Mouse (Mus musculus) stomach, embryonic 16.5 days (tissue): ENCODE results near the gene Dnah14. TPM values are rescaled to one million over a fixed set of nuclear protein-coding genes. Genes with fewer than 3 reads are reported as not detected.

ENCODE experiments used
- ATAC-seq: fragments of 200-750 bp; cut with Nextera tagmentation; 2 replicates; pipeline ENCODE4 v1.8.0; 2017; ENCODE audit warnings: moderate number of reproducible peaks, moderate TSS enrichment; ENCODE audit not compliant: insufficient read depth, low FRiP score
- H3K27ac ChIP-seq: fragments of 300-500 bp; sonication (generic); 2 replicates; pipeline ENCODE4 v1.5.1; 2014; ENCODE audit warnings: low read length
- H3K27me3 ChIP-seq: fragments of 300-500 bp; sonication (generic); 2 replicates; pipeline ENCODE4 v1.6.1; 2014; ENCODE audit warnings: low read length, control low read depth, mixed read lengths; ENCODE audit not compliant: control insufficient read depth, insufficient read depth
- H3K36me3 ChIP-seq: fragments of 300-500 bp; sonication (generic); 2 replicates; pipeline ENCODE4 v1.6.1; 2014; ENCODE audit warnings: low read length; ENCODE audit not compliant: control insufficient read depth, insufficient read depth
- H3K4me1 ChIP-seq: fragments of 300-500 bp; sonication (generic); 2 replicates; pipeline ENCODE4 v1.6.1; 2014; ENCODE audit warnings: low read length, control low read depth, mixed read lengths; ENCODE audit not compliant: control insufficient read depth, insufficient read depth
- H3K4me2 ChIP-seq: fragments of 300-500 bp; sonication (generic); 2 replicates; pipeline ENCODE4 v1.6.1; 2014; ENCODE audit warnings: low read depth, low read length, mixed read lengths
- H3K4me3 ChIP-seq: fragments of 300-500 bp; sonication (generic); replicated peaks from 2 replicates; pipeline ENCODE4 v1.5.1; 2014; ENCODE audit warnings: mild to moderate bottlenecking, low read length
- H3K9ac ChIP-seq: fragments of 300-500 bp; sonication (generic); 2 replicates; pipeline ENCODE4 v1.6.1; 2014; ENCODE audit warnings: low read length
- H3K9me3 ChIP-seq: fragments of 300-500 bp; sonication (generic); replicated peaks from 2 replicates; pipeline ENCODE4 v1.6.1; 2016; ENCODE audit warnings: low read length, control low read depth; ENCODE audit not compliant: control insufficient read depth
- WGBS: fragments of 180-500 bp; shearing (Covaris S2); extraction: QIAGEN DNeasy Blood & Tissue Kit; methylation state at CpG from one replicate; pipeline ENCODE4 v1.1.7; 2014; 5-methylcytosine and 5-hydroxymethylcytosine counted together
- polyA plus RNA-seq: library from polyadenylated mRNA; unstranded; fragments of >200 nt; fragmentation: Nextera tagmentation; extraction: Ambion mirVana; gene quantifications from 2 replicates; pipeline ENCODE4 v1.2.1, GENCODE M21; 2015

Gene Dnah14
- polyA plus RNA-seq, 1 experiment from 2014 or later, result 1.4 TPM

DNA sequence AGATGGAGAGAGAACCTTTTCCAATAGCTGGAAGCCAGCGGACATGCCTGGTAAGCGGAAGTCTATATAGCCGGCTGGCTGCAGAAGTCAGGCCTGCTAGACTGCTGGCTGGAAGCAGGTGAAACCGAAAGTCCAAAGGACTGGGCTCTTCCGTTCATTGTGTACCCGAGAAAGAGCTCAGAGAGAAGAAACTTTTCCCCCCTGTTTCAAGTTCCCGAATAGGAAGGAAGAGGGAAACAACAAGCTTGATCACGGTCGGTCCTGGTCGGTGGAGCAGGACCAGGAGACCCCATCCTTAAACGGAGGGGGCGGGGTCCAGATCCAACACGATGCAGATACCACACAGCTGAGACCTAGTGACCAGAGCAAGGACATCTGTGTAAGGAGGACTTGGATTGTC, 276.1 kb downstream of the Dnah14 start:
- H3K4me3 ChIP-seq, result peak overlapping the region; percentile 15; the same call in 1 of the 2 replicates
- ATAC-seq, result peak; percentile 9; the same call in 1 of the 2 replicates
- H3K27me3 ChIP-seq, result no peaks in the 10 kb centered on the region
- H3K27ac ChIP-seq, result peak overlapping the region; percentile 66
- peak overlapping the region; percentile 17 for H3K9ac ChIP-seq
- H3K36me3 ChIP-seq, result no peaks in the 10 kb centered on the region
- no peaks in the 10 kb centered on the region for H3K9me3 ChIP-seq
- peaks cover 7% of the 10 kb centered on the region; the same call in 1 of the 2 replicates for H3K4me1 ChIP-seq
- H3K4me2 ChIP-seq, result peak overlapping the region; percentile 53
- WGBS, result 46% methylated on average over 13 of the region's 13 CpGs

DNA sequence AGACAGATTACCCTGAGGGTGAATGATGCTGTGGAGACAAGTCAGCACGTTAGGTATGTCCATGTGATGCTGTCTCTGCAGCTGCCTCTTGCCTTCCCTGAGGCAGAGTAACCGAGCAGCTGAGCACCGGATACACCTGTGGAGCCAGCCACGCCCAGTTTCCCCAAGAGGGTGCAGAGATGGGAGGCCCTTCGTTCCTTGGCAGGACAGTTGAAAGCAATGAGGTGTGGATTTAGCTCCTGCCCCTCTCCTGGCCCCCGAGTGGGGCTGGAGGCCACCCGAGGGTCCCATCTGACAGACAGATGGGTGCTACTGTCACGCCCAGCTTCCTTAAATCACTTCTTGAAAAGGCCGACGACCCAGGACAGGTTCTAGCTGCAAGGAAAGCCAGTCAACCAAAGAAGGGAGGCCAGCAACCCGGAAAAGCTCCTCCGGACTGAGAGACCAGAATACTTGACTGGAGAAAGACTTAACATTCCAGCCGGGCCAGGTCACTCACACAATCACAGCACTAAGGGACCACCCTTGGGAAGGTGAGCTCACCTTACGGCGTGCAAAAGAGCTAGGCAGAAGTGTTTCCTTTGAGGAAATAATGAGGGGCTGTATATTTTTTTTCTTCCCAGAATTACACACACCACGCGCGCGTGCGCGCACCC, 276.9 kb downstream of the Dnah14 start:
- peak overlapping the region; percentile 53 for H3K4me2 ChIP-seq
- peaks cover 7% of the 10 kb centered on the region; the same call in 1 of the 2 replicates for H3K4me1 ChIP-seq
- peak overlapping the region; percentile 47 for H3K9ac ChIP-seq
- peak; percentile 57; the same call in 1 of the 2 replicates for ATAC-seq
- H3K36me3 ChIP-seq, result no peaks in the 10 kb centered on the region
- peak overlapping the region; percentile 28 for H3K4me3 ChIP-seq
- no peaks in the 10 kb centered on the region for H3K9me3 ChIP-seq
- no peaks in the 10 kb centered on the region for H3K27me3 ChIP-seq
- 7% methylated on average over 19 of the region's 21 CpGs for WGBS
- H3K27ac ChIP-seq, result peak overlapping the region; percentile 66; the same call in 1 of the 2 replicates

DNA sequence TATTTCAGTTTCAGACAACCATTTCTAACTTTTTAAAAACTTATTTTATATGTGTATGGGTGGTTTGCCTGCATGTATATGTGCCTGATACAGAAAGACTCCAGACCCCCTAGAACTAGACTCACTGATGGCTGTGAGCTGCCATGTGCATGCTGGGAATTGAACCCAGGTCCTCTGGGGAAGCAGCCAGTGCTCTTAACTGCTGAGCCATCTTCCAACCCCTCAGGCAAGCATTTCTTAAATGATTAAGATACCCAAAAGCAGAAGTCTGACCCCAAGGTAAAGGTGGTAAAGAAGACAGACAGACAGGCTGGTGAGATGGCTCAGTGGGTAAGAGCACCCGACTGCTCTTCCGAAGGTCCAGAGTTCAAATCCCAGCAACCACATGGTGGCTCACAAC, 278.5 kb downstream of the Dnah14 start:
- H3K4me1 ChIP-seq, result peaks cover 7% of the 10 kb centered on the region; the same call in 1 of the 2 replicates
- no peak overlapping the region for H3K4me3 ChIP-seq
- no peak for ATAC-seq
- no peaks in the 10 kb centered on the region for H3K27me3 ChIP-seq
- H3K27ac ChIP-seq, result no peak overlapping the region
- no peak overlapping the region for H3K4me2 ChIP-seq
- H3K36me3 ChIP-seq, result no peaks in the 10 kb centered on the region
- H3K9ac ChIP-seq, result no peak overlapping the region
- WGBS, result 92% methylated on average over 2 of the region's 2 CpGs
- no peaks in the 10 kb centered on the region for H3K9me3 ChIP-seq

DNA sequence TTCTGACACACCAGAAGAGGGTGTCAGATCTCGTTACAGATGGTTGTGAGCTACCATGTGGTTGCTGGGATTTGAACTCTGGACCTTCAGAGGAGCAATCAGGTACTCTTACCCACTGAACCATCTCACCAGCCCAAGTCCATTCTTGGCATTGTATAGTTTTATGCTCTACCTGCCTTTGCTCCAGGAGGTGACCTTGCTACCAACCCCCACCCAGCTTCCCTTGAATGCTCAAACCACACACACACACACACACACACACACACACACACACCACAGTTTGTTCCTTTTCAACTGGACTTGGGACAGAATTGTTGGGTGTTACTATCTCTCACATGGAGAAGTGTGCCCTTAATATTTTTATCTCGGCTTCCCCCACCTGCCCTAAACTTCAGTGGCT, 280.0 kb downstream of the Dnah14 start:
- no peak for ATAC-seq
- no peak overlapping the region for H3K27ac ChIP-seq
- H3K4me3 ChIP-seq, result no peak overlapping the region
- WGBS, result 86% methylated on average over 2 of the region's 2 CpGs
- H3K9me3 ChIP-seq, result no peaks in the 10 kb centered on the region
- H3K4me1 ChIP-seq, result peaks cover 7% of the 10 kb centered on the region; the same call in 1 of the 2 replicates
- H3K9ac ChIP-seq, result no peak overlapping the region
- no peaks in the 10 kb centered on the region for H3K36me3 ChIP-seq
- H3K4me2 ChIP-seq, result no peak overlapping the region
- no peaks in the 10 kb centered on the region for H3K27me3 ChIP-seq

DNA sequence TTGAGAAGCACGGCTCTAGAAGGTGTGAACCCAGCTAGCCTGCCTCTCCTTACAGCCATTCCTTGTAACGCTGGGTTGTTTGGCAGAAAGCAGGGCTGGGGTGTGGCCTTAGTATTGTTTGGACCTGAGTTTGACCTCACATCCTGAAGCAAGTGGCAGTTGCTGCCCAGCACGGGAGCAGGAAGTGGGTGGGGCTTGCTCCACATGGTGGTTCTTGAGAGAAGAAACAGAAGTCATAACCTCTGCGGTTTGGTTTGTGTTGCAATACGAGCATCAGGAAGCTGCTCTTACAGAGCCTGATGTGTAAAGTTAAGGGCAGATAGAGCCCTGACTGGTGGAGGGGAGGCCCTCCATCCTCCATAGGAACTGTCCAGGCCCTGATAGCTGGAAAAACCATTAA, 284.3 kb downstream of the Dnah14 start:
- Histone ChIP-seq H3K27ac (peak overlapping the region; percentile 25; the same call in 1 of the 2 replicates), H3K4me1 (peaks cover 6% of the 10 kb centered on the region), H3K9ac (no peak overlapping the region), H3K4me2 (no peak overlapping the region), H3K36me3 (no peaks in the 10 kb centered on the region), H3K27me3 (no peaks in the 10 kb centered on the region), H3K9me3 (no peaks in the 10 kb centered on the region), H3K4me3 (no peak overlapping the region)
- 12% methylated on average over 5 of the region's 5 CpGs for WGBS
- peak; percentile 80 for ATAC-seq

DNA sequence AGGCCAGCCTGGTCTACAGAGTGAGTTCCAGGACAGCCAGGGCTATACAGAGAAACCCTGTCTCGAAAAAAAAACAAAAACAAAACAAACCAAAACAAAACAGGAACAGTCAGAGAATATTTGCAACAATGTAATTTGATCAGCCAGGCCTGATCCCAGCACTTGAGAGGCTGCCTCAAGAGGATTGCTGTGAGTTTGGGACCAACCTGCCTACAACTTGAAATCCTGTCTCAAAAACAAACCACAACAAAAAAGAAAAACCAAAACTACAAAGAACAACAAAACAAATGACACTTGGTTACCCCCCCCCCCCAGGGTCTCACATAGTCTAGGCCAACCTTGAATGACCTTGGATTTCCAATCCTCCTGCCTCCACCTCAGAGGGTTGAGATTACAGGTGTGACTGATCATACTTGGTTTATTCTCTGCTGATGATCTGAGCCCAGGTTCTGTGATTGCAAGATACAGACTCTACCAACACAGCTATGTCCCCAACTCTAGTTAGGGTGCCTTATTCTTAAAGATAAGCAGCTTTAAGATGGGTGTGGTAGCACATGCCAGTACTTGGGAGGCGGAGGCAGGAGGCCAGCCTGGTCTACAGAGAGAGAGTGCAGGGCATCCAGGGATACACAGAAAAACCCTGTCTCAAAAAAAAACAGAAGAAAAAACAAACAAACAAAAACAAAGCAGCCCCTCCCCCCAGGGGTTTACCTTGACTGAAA, 285.0 kb downstream of the Dnah14 start:
- H3K9ac ChIP-seq, result no peak overlapping the region
- no peaks in the 10 kb centered on the region for H3K36me3 ChIP-seq
- no peaks in the 10 kb centered on the region for H3K9me3 ChIP-seq
- peaks cover 11% of the 10 kb centered on the region for H3K4me1 ChIP-seq
- ATAC-seq, result no peak
- 67% methylated on average over 2 of the region's 2 CpGs for WGBS
- H3K4me2 ChIP-seq, result no peak overlapping the region
- no peaks in the 10 kb centered on the region for H3K27me3 ChIP-seq
- H3K27ac ChIP-seq, result peak overlapping the region; percentile 25; the same call in 1 of the 2 replicates
- H3K4me3 ChIP-seq, result no peak overlapping the region

DNA sequence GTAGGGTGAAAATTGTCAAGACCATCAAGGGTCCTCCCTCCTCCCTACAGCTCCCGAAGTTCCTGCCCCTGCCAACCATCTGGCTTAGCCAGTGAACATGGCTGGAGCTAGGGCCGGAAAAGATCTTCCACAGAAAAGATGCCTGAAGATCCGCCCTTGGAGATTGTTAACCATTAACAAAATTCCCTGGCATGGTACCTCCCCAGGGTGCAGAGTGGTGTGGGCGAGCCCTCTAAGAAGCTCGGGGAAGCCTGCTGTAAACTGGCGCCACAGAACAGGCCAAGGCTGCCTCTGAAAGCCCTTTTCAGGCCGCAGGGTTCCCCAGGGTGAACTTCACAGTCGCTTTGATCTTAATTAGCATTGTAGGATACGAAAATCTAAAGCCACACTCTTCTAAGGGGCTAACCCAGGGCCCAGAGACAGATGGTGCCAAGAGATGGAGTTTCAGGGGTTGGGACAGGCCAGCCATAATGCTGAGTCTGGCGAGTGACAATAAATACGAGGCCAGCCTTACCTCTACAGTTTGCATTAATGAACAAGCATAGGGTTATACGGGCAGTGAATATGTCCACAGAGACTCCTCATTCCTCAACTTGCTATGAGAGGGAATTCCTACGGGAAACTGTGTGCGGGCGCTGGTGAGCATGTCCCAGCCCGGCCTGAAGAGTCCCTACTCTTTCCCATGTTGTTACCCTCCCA, 286.5 kb downstream of the Dnah14 start:
- Histone ChIP-seq H3K27me3 (no peaks in the 10 kb centered on the region), H3K27ac (0 out of 2 replicates have a peak overlapping the region, but pooled peaks have one; percentile 15), H3K9ac (no peak overlapping the region), H3K9me3 (no peaks in the 10 kb centered on the region), H3K4me3 (no peak overlapping the region), H3K4me1 (peaks cover 11% of the 10 kb centered on the region), H3K4me2 (no peak overlapping the region), H3K36me3 (no peaks in the 10 kb centered on the region)
- 59% methylated on average over 16 of the region's 16 CpGs for WGBS
- no peak for ATAC-seq

DNA sequence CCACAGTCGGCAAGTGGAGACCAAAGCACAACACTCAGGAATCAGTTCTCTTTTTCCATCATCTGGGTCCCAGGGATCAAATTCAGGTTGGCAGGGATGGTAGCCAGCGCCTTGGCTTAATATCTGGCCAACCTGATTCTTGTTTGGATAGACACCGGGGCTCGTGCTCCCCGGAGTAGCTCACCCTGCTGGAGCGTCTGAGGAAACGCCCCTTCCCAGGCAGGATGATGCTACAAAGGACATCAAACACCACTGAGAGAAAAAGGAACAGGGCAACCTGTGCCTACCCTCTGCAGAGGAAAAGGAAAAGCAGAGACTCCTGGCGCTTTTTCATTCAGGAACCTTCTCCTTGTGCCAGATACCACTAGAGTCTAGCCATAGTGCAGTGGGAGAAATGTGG, 287.1 kb downstream of the Dnah14 start:
- no peaks in the 10 kb centered on the region for H3K36me3 ChIP-seq
- WGBS, result 34% methylated on average over 8 of the region's 8 CpGs
- H3K27ac ChIP-seq, result no peak overlapping the region
- H3K9me3 ChIP-seq, result no peaks in the 10 kb centered on the region
- H3K9ac ChIP-seq, result no peak overlapping the region
- H3K27me3 ChIP-seq, result no peaks in the 10 kb centered on the region
- ATAC-seq, result no peak
- no peak overlapping the region for H3K4me2 ChIP-seq
- H3K4me1 ChIP-seq, result peaks cover 11% of the 10 kb centered on the region
- H3K4me3 ChIP-seq, result no peak overlapping the region
